8 mouse cellular contexts compared by ENCODE assay signal in the genomic region with DNA sequence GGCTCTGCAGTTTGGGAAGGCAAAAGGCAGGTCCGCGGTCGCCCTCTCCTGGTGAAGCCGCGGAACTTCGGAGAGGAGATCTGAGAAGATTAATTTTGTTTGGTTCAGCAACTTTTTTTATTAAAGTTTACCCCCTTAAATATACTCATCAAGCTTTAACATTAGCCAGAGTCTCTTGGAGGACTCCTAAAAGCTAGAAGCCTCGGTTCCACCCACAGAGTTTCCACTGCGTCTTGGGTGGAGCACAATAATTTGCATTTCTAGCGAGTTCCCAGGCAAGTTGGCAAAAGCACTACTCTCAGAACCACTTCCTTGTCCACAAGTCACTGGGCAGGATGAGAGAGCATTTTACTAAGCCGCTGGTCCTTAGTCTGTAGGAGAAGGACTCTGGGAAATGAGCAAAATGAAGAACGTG.
DNase-seq lines count a peak whose midpoint lies in the region; ATAC-seq and TF ChIP-seq lines count a peak whose summit lies in the region.

No protein-coding gene starts in this region.

- no peak for TF ChIP-seq EP300 in ES-Bruce4 (IDR thresholded peaks at IDR 0.05; ENCODE audit: insufficient read depth, low read depth, low read length)

- no peaks in the 10 kb centered on the region for H3K27me3 ChIP-seq in ES-Bruce4 (ENCODE audit: control insufficient read depth, insufficient read depth, low read length, poor library complexity, severe bottlenecking)
- H3K27me3 ChIP-seq in forebrain, embryonic 14.5 days (replicated peaks; ENCODE audit: control insufficient read depth, insufficient read depth, low read length): no peaks in the 10 kb centered on the region
- no peaks in the 10 kb centered on the region for H3K27me3 ChIP-seq in neural tube, embryonic 14.5 days (ENCODE audit: control insufficient read depth, insufficient read depth, low read length)

- H3K9me3 ChIP-seq in ES-Bruce4 (replicated peaks; ENCODE audit: control insufficient read depth, insufficient read depth, low read length, poor library complexity, severe bottlenecking): no peaks in the 10 kb centered on the region; the same call in 1 of the 2 replicates
- H3K9me3 ChIP-seq in forebrain, embryonic 14.5 days (replicated peaks; ENCODE audit: control insufficient read depth, low read length): no peaks in the 10 kb centered on the region
- H3K9me3 ChIP-seq in neural tube, embryonic 14.5 days (ENCODE audit: control insufficient read depth, low read length): no peaks in the 10 kb centered on the region

- H3K4me3 ChIP-seq in ES-Bruce4 (ENCODE audit: low read depth, low read length): peak overlapping the region; percentile 65; the same call in 1 of the 2 replicates
- peak overlapping the region; percentile 42 for H3K4me3 ChIP-seq in forebrain, embryonic 14.5 days (ENCODE audit: low read depth, low read length)
- peak overlapping the region; percentile 36 for H3K4me3 ChIP-seq in neural tube, embryonic 14.5 days (ENCODE audit: low read depth, low read length)

- H3K9ac ChIP-seq in ES-Bruce4 (ENCODE audit: low read depth, poor library complexity, severe bottlenecking): peak overlapping the region; percentile 13; the same call in 1 of the 2 replicates
- peak overlapping the region; percentile 64; the same call in 1 of the 2 replicates for H3K9ac ChIP-seq in forebrain, embryonic 14.5 days (ENCODE audit: low read length)
- no peak overlapping the region for H3K9ac ChIP-seq in neural tube, embryonic 14.5 days (replicated peaks; ENCODE audit: low read depth, low read length)

- peak; percentile 71 for TF ChIP-seq CTCF in ES-Bruce4 (IDR thresholded peaks at IDR 0.05; ENCODE audit: low read depth, low read length)

- H3K4me1 ChIP-seq in ES-Bruce4 (ENCODE audit: control insufficient read depth, insufficient read depth, low read length): peaks cover 3% of the 10 kb centered on the region
- peaks cover 4% of the 10 kb centered on the region; the same call in 1 of the 2 replicates for H3K4me1 ChIP-seq in forebrain, embryonic 14.5 days (ENCODE audit: control insufficient read depth, insufficient read depth, low read length)
- peaks cover 4% of the 10 kb centered on the region for H3K4me1 ChIP-seq in neural tube, embryonic 14.5 days (ENCODE audit: control insufficient read depth, insufficient read depth, low read length)

- H3K4me2 ChIP-seq in forebrain, embryonic 14.5 days (ENCODE audit: low read length): peak overlapping the region; percentile 63
- H3K4me2 ChIP-seq in neural tube, embryonic 14.5 days (ENCODE audit: low read depth, low read length): peak overlapping the region; percentile 58

- no peak overlapping the region for H3K27ac ChIP-seq in ES-Bruce4 (ENCODE audit: insufficient read depth, low read length)
- H3K27ac ChIP-seq in forebrain, embryonic 14.5 days (ENCODE audit: low read depth, low read length): no peak overlapping the region
- H3K27ac ChIP-seq in neural tube, embryonic 14.5 days (ENCODE audit: low read depth, low read length): no peak overlapping the region

- ATAC-seq in forebrain, embryonic 14.5 days: no peak
- peak; percentile 5; the same call in 1 of the 2 replicates for ATAC-seq in neural tube, embryonic 14.5 days (ENCODE audit: low read depth)

- no peak for TF ChIP-seq POLR2A in ES-Bruce4 (IDR thresholded peaks at IDR 0.05; ENCODE audit: insufficient read depth, low read length)

- WGBS in forebrain, embryonic 14.5 days: 7% methylated on average over 11 of the region's 11 CpGs
- 9% methylated on average over 11 of the region's 11 CpGs for WGBS in neural tube, embryonic 14.5 days

- peak; percentile 62 for DNase-seq in cerebellum, adult 11 months
- DNase-seq in forebrain, embryonic 14.5 days (ENCODE audit: low spot score): peak; percentile 88
- peak; percentile 88 to 91 for DNase-seq in heart, postnatal 14 days
- DNase-seq in layer of hippocampus, adult 11-12 months (ENCODE audit: low spot score): peak; percentile 82
- peak; percentile 64 to 78 for DNase-seq in lung, adult 18-20 months
- peak; percentile 91 for DNase-seq in testis, postnatal 10 days (ENCODE audit: low spot score)

- intact Hi-C loops in heart, postnatal 14 days (cut with DNase I): loop anchor here (2.0 kb wide), 1 partner anchor 46 kb away; no protein-coding TSS in a partner anchor

- H3K36me3 ChIP-seq in ES-Bruce4 (ENCODE audit: control insufficient read depth, insufficient read depth, low read length, poor library complexity, severe bottlenecking): no peaks in the 10 kb centered on the region
- H3K36me3 ChIP-seq in forebrain, embryonic 14.5 days (ENCODE audit: control insufficient read depth, insufficient read depth, low read length): no peaks in the 10 kb centered on the region
- H3K36me3 ChIP-seq in neural tube, embryonic 14.5 days (ENCODE audit: control insufficient read depth, insufficient read depth, low read length): no peaks in the 10 kb centered on the region
